Mouse (Mus musculus): ENCODE measurements around the gene Gm12216. TPM values are rescaled to one million over a fixed set of nuclear protein-coding genes. Genes with fewer than 3 reads are reported as not detected.

Gm12216 gene
- polyA plus RNA-seq, 1 experiment from 2014 or later = 1.0 TPM

DNA sequence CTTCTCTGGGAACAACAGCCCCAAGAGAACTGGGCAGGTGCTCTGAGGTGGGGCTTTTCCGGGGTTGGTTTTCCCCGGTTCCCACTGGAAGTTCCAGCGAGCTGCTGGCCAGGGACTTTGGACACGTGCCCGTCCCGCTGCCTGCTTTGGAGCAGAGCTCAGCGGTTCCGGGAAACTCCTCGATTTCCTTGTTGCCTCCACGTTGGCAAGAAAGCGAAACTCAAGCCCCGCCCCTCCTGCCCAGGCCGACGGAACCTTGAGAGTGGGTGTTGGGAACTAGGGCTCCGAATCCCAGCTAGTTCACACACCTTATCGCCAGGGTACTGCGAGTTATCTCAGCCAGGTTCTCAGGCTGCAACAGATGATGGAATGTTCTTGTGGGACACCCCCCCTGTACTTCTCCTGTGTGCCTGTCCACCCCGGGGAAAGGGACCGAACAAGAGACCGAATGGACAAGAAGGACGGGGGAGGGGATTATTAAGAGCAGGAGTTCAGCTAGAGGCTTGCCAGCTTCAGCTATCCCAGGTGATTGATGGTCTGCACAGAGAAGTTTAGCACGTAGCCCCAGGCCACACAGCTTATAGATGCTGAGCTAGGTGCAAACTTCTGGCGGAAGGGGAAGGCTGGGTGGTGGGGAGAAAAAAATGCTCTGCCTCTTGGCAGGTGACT lies 96.1 kb downstream of the Gm12216 start:
- peak; percentile 16 for ATAC-seq (ENCODE audit: insufficient read depth)
- H3K9ac ChIP-seq = peak overlapping the region; percentile 58
- H3K4me2 ChIP-seq = peak overlapping the region; percentile 72
- peak; percentile 91 for DNase-seq
- H3K4me1 ChIP-seq (ENCODE audit: insufficient read depth) = peaks cover 45% of the 10 kb centered on the region
- H3K27me3 ChIP-seq (ENCODE audit: insufficient read depth, low read length) = no peaks in the 10 kb centered on the region
- H3K27ac ChIP-seq (ENCODE audit: low read depth) = peak overlapping the region; percentile 97
- no peak for TF ChIP-seq CTCF (IDR thresholded peaks at IDR 0.05; ENCODE audit: low read depth)
- no peaks in the 10 kb centered on the region for H3K36me3 ChIP-seq (ENCODE audit: insufficient read depth)
- no peaks in the 10 kb centered on the region for H3K9me3 ChIP-seq (ENCODE audit: low read depth, low read length)
- H3K4me3 ChIP-seq (ENCODE audit: low read depth, low read length) = peak overlapping the region; percentile 23
- WGBS = 3% methylated on average over 23 of the region's 23 CpGs

DNA sequence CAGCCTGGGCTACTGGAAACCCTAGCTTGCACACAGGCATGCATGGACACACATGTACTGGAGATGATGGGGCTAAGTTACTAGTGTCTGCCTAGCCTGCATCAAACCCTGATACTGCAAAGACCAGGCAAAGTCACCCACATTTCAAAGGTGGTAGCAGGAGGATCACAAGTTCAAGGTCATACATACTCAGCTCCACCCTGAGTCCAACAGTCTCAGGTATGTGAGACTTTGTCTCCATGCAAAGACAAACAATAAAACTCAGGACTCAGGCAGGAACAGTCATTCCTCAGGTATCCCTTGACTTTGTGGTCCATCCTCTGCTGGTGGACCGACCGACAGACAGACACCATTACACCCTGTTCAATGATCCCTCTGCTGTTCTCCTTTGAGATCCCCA lies 96.6 kb downstream of the Gm12216 start:
- peaks cover 45% of the 10 kb centered on the region for H3K4me1 ChIP-seq (ENCODE audit: insufficient read depth)
- TF ChIP-seq CTCF (IDR thresholded peaks at IDR 0.05; ENCODE audit: low read depth) = no peak
- peak overlapping the region; percentile 23 for H3K4me3 ChIP-seq (ENCODE audit: low read depth, low read length)
- no peak for DNase-seq
- no peaks in the 10 kb centered on the region for H3K36me3 ChIP-seq (ENCODE audit: insufficient read depth)
- H3K9ac ChIP-seq = peak overlapping the region; percentile 58; the same call in 1 of the 2 replicates
- H3K4me2 ChIP-seq = peak overlapping the region; percentile 72
- no peaks in the 10 kb centered on the region for H3K27me3 ChIP-seq (ENCODE audit: insufficient read depth, low read length)
- no peak; the same call in 1 of the 2 replicates for ATAC-seq (ENCODE audit: insufficient read depth)
- peak overlapping the region; percentile 97 for H3K27ac ChIP-seq (ENCODE audit: low read depth)
- no peaks in the 10 kb centered on the region for H3K9me3 ChIP-seq (ENCODE audit: low read depth, low read length)
- 43% methylated on average over 2 of the region's 2 CpGs for WGBS

- WGBS = 22% methylated on average over 2 of the region's 2 CpGs
- ATAC-seq (ENCODE audit: insufficient read depth) = peak; percentile 52; the same call in 1 of the 2 replicates
These were observed 97.2 kb downstream of the Gm12216 start for GRCm38 (mm10) chr11:53761822-53762221.

GRCm38 (mm10) chr11:53761284-53761683 lies 97.8 kb downstream of the Gm12216 start:
- Histone ChIP-seq H3K27ac (ENCODE audit: low read depth) (peak overlapping the region; percentile 97), H3K36me3 (ENCODE audit: insufficient read depth) (no peaks in the 10 kb centered on the region), H3K9ac (no peak overlapping the region), H3K4me3 (ENCODE audit: low read depth, low read length) (no peak overlapping the region), H3K9me3 (ENCODE audit: low read depth, low read length) (no peaks in the 10 kb centered on the region), H3K4me1 (ENCODE audit: insufficient read depth) (peaks cover 45% of the 10 kb centered on the region), H3K27me3 (ENCODE audit: insufficient read depth, low read length) (no peaks in the 10 kb centered on the region), H3K4me2 (no peak overlapping the region)
- WGBS = 62% methylated on average over 5 of the region's 5 CpGs
- no peak for TF ChIP-seq CTCF (IDR thresholded peaks at IDR 0.05; ENCODE audit: low read depth)
- DNase-seq (no peak), ATAC-seq (ENCODE audit: insufficient read depth) (no peak)

More at GRCm38 (mm10) chr11:53761822-53762221, 97.2 kb downstream of the Gm12216 start:
- no peak overlapping the region for H3K4me3 ChIP-seq (ENCODE audit: low read depth, low read length)
- DNase-seq = peak; percentile 89
- no peaks in the 10 kb centered on the region for H3K27me3 ChIP-seq (ENCODE audit: insufficient read depth, low read length)
- 0 out of 2 replicates have a peak overlapping the region, but pooled peaks have one; percentile 12 for H3K4me2 ChIP-seq
- no peaks in the 10 kb centered on the region for H3K36me3 ChIP-seq (ENCODE audit: insufficient read depth)
- H3K9ac ChIP-seq = 0 out of 2 replicates have a peak overlapping the region, but pooled peaks have one; percentile 4
- H3K27ac ChIP-seq (ENCODE audit: low read depth) = peak overlapping the region; percentile 97
- TF ChIP-seq CTCF (IDR thresholded peaks at IDR 0.05; ENCODE audit: low read depth) = no peak
- H3K4me1 ChIP-seq (ENCODE audit: insufficient read depth) = peaks cover 45% of the 10 kb centered on the region
- no peaks in the 10 kb centered on the region for H3K9me3 ChIP-seq (ENCODE audit: low read depth, low read length)

- no peak overlapping the region for H3K27ac ChIP-seq (ENCODE audit: low read depth)
- no peak overlapping the region for H3K9ac ChIP-seq
- peak; percentile 24 for DNase-seq
- 0 out of 2 replicates have a peak overlapping the region, but pooled peaks have one; percentile 1 for H3K4me2 ChIP-seq
- H3K27me3 ChIP-seq (ENCODE audit: insufficient read depth, low read length) = no peaks in the 10 kb centered on the region
- no peak overlapping the region for H3K4me3 ChIP-seq (ENCODE audit: low read depth, low read length)
- ATAC-seq (ENCODE audit: insufficient read depth) = no peak
- no peaks in the 10 kb centered on the region for H3K36me3 ChIP-seq (ENCODE audit: insufficient read depth)
- 18% methylated on average over 22 of the region's 22 CpGs for WGBS
- no peaks in the 10 kb centered on the region for H3K9me3 ChIP-seq (ENCODE audit: low read depth, low read length)
- TF ChIP-seq CTCF (IDR thresholded peaks at IDR 0.05; ENCODE audit: low read depth) = no peak
- H3K4me1 ChIP-seq (ENCODE audit: insufficient read depth) = peaks cover 45% of the 10 kb centered on the region
These were observed 99.3 kb downstream of the Gm12216 start for GRCm38 (mm10) chr11:53759545-53760406.

DNA sequence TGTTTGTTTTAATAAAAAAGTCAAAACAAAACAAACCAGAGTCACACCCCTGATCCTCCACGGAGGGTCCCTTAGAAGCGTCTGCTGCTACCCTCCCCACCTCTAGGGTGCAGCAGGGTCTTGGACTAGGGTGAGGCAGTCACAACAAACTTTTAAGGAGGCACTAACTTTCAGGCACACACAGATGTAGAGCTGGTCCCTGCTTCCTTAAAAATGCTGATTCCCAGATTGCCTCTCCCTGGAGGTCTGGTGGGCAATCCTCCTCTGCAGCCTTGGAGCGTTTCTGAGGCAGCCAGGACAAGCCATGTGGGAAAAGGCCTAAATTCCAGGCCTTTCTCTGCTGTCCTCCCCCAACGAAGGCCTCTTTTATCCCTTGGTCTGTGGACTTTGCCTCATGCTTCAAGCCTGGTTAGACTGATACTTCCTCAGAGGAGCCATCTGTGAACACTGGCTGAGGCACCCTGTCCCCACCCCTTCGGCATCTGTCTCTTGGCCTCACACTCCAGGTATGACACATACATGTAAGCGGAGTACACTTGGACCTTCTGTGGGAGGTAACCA lies 100.2 kb downstream of the Gm12216 start:
- no peak overlapping the region for H3K4me2 ChIP-seq
- TF ChIP-seq CTCF (IDR thresholded peaks at IDR 0.05; ENCODE audit: low read depth) = peak; percentile 54
- no peaks in the 10 kb centered on the region for H3K27me3 ChIP-seq (ENCODE audit: insufficient read depth, low read length)
- no peak overlapping the region for H3K9ac ChIP-seq
- H3K9me3 ChIP-seq (ENCODE audit: low read depth, low read length) = no peaks in the 10 kb centered on the region
- no peak overlapping the region for H3K4me3 ChIP-seq (ENCODE audit: low read depth, low read length)
- H3K36me3 ChIP-seq (ENCODE audit: insufficient read depth) = no peaks in the 10 kb centered on the region
- DNase-seq (peak; percentile 53), ATAC-seq (ENCODE audit: insufficient read depth) (no peak)
- no peak overlapping the region for H3K27ac ChIP-seq (ENCODE audit: low read depth)
- 45% methylated on average over 6 of the region's 6 CpGs for WGBS
- H3K4me1 ChIP-seq (ENCODE audit: insufficient read depth) = peaks cover 40% of the 10 kb centered on the region

Data from lung, embryonic 14.5 days (tissue).